Mouse (Mus musculus): ENCODE data around the gene Farsa. TPM values are rescaled to one million over a fixed set of nuclear protein-coding genes. Genes with fewer than 3 reads are reported as not detected.

Farsa gene
- polyA plus RNA-seq (2014; fragmentation: Nextera tagmentation; extraction: Ambion mirVana): 99.9 and 105 TPM in 2 replicates

DNA sequence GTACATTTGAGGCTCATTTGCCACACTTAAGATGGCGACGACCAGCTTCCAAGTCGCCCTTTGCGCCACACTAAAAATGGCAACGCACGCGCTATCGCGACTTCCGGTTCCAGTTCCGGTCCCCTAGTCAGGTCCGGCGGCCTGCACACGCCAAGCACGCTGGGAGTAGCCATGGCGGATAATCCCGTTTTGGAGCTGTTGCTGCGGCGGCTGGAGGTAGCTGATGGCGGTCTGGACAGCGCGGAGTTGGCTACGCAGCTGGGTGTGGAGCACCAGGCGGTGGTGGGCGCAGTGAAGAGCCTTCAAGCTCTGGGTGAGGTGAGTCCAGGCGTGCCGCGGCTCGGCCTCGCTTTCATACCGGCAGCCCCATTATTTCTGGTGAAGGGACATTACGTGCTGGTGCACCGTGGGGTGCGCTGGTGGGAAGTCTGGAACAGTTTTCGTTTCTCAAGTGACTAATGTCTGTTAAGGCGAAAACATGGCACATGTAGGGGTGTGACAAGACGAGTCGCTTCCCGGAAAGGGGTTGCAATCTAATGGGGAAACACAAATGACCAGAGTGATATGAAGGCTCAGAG lies at the start of gene Farsa:
Farsa (plus strand) TSS at position 126 of the 578 bp plus-strand sequence.
- WGBS: 0% methylated on average over 39 of the region's 39 CpGs
- peak; percentile 95 for DNase-seq (ENCODE audit: low spot score)
- H3K9ac ChIP-seq (ENCODE audit: low read length): peak within 1 kb of the TSS; percentile 86
- H3K9me3 ChIP-seq (ENCODE audit: control insufficient read depth, low read length): no peaks in the 10 kb centered on the region
- H3K4me3 ChIP-seq (ENCODE audit: low read depth, low read length): peak within 1 kb of the TSS; percentile 94
- H3K36me3 ChIP-seq (ENCODE audit: control insufficient read depth, insufficient read depth, low read length): peaks cover 18% of the 10 kb centered on the region; the same call in 1 of the 2 replicates
- peak within 1 kb of the TSS; percentile 88 for H3K4me2 ChIP-seq (ENCODE audit: low read depth, severe bottlenecking)
- peaks cover 9% of the 10 kb centered on the region for H3K4me1 ChIP-seq (ENCODE audit: control insufficient read depth, insufficient read depth, low read length)
- H3K27me3 ChIP-seq (ENCODE audit: control insufficient read depth, insufficient read depth, low read length): no peaks in the 10 kb centered on the region
- no peak within 1 kb of the TSS for H3K27ac ChIP-seq (replicated peaks; ENCODE audit: low read depth, low read length)
- ATAC-seq (ENCODE audit: insufficient number of reproducible peaks, low FRiP score, low TSS enrichment, low read depth): peak; percentile 82

- WGBS: 59% methylated on average over 12 of the region's 12 CpGs
- Histone ChIP-seq H3K36me3 (ENCODE audit: control insufficient read depth, insufficient read depth, low read length) (no peaks in the 10 kb centered on the region), H3K9ac (ENCODE audit: low read length) (no peak overlapping the region), H3K27ac (replicated peaks; ENCODE audit: low read depth, low read length) (no peak overlapping the region), H3K4me1 (ENCODE audit: control insufficient read depth, insufficient read depth, low read length) (peaks cover 3% of the 10 kb centered on the region; the same call in 1 of the 2 replicates), H3K4me3 (ENCODE audit: low read depth, low read length) (no peak overlapping the region), H3K9me3 (ENCODE audit: control insufficient read depth, low read length) (peaks cover 2% of the 10 kb centered on the region; the same call in 1 of the 2 replicates), H3K27me3 (ENCODE audit: control insufficient read depth, insufficient read depth, low read length) (peaks cover 37% of the 10 kb centered on the region), H3K4me2 (ENCODE audit: low read depth, severe bottlenecking) (no peak overlapping the region)
- no peak for DNase-seq (ENCODE audit: low spot score)
- ATAC-seq (ENCODE audit: insufficient number of reproducible peaks, low FRiP score, low TSS enrichment, low read depth): no peak
Measured at GRCm38 (mm10) chr8:84809109-84809940, 47.5 kb upstream of the Farsa start.

DNA sequence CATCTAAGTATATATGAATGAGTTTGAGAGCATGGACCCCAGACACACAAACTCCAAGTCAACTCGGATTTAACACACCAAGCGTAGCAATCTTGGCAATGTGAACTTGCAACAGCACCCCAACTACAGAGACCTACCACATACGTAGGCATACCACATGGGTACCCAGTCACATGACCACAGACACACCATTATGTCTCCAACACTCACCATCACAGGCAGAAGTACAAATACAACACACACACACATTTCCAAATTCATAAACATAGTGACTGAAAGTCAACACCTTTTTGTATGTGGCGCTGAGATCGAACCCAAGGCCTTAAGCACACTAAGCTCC lies 46.9 kb upstream of the Farsa start:
- Histone ChIP-seq H3K36me3 (ENCODE audit: control insufficient read depth, insufficient read depth, low read length) (no peaks in the 10 kb centered on the region), H3K4me3 (ENCODE audit: low read depth, low read length) (no peak overlapping the region), H3K4me1 (ENCODE audit: control insufficient read depth, insufficient read depth, low read length) (peaks cover 3% of the 10 kb centered on the region; the same call in 1 of the 2 replicates), H3K27ac (replicated peaks; ENCODE audit: low read depth, low read length) (no peak overlapping the region), H3K9ac (ENCODE audit: low read length) (no peak overlapping the region), H3K9me3 (ENCODE audit: control insufficient read depth, low read length) (peaks cover 2% of the 10 kb centered on the region; the same call in 1 of the 2 replicates), H3K27me3 (ENCODE audit: control insufficient read depth, insufficient read depth, low read length) (peaks cover 36% of the 10 kb centered on the region), H3K4me2 (ENCODE audit: low read depth, severe bottlenecking) (no peak overlapping the region)
- WGBS: 75% methylated on average over 5 of the region's 5 CpGs
- DNase-seq (ENCODE audit: low spot score) (no peak), ATAC-seq (ENCODE audit: insufficient number of reproducible peaks, low FRiP score, low TSS enrichment, low read depth) (no peak)

DNA sequence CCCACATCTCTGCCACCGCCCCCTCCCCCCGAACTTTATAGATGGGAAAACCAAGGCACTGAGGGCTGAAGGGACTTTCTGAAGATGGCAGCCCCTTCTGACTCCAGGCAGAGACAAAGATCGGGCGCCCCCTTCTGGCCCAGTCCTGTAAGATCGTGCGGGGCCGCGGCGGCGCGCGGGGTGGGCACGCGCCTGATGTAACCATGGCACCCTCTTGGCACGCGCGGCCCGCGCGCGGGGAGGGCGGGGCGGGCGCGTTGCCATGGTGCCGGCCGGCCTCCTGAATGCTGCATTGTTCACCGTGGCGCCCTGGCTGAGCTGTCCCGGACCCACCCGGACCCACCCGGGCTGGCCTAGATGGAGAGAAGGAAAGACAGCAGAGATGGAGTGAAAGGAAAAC lies 45.9 kb upstream of the Farsa start:
- no peaks in the 10 kb centered on the region for H3K36me3 ChIP-seq (ENCODE audit: control insufficient read depth, insufficient read depth, low read length)
- 0 out of 2 replicates have a peak overlapping the region, but pooled peaks have one; percentile 19 for H3K9ac ChIP-seq (ENCODE audit: low read length)
- H3K9me3 ChIP-seq (ENCODE audit: control insufficient read depth, low read length): peaks cover 2% of the 10 kb centered on the region; the same call in 1 of the 2 replicates
- peak overlapping the region; percentile 48 for H3K4me2 ChIP-seq (ENCODE audit: low read depth, severe bottlenecking)
- peak; percentile 97 for DNase-seq (ENCODE audit: low spot score)
- peak; percentile 75 for ATAC-seq (ENCODE audit: insufficient number of reproducible peaks, low FRiP score, low TSS enrichment, low read depth)
- no peak overlapping the region for H3K27ac ChIP-seq (replicated peaks; ENCODE audit: low read depth, low read length)
- H3K4me3 ChIP-seq (ENCODE audit: low read depth, low read length): peak overlapping the region; percentile 22
- peaks cover 3% of the 10 kb centered on the region; the same call in 1 of the 2 replicates for H3K4me1 ChIP-seq (ENCODE audit: control insufficient read depth, insufficient read depth, low read length)
- WGBS: under 1% methylated on average over 32 of the region's 32 CpGs
- peaks cover 31% of the 10 kb centered on the region for H3K27me3 ChIP-seq (ENCODE audit: control insufficient read depth, insufficient read depth, low read length)

DNA sequence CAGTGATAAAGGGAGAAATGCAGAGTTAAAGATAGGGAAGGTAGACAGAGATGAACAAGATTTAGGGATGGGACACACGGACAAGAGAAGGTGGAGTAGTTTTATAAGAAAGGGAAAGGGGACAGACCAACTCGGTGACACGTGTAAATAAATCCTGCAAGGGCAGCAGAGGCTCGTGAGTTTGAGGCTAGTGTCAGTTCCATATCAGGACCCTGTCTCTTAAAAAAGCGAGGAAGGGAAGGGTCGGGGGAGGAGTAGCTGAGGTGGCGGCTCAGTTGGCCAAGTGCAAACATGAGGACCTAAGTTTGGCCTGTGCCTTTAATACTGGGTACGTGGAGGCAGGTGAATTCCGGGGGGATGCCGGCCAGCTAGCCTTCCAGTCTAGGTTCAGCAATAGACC lies 45.5 kb upstream of the Farsa start:
- peaks cover 3% of the 10 kb centered on the region; the same call in 1 of the 2 replicates for H3K4me1 ChIP-seq (ENCODE audit: control insufficient read depth, insufficient read depth, low read length)

GRCm38 (mm10) chr8:84813059-84813458 lies 43.7 kb upstream of the Farsa start:
- Histone ChIP-seq H3K27me3 (ENCODE audit: control insufficient read depth, insufficient read depth, low read length) (peaks cover 27% of the 10 kb centered on the region), H3K9me3 (ENCODE audit: control insufficient read depth, low read length) (no peaks in the 10 kb centered on the region), H3K4me1 (ENCODE audit: control insufficient read depth, insufficient read depth, low read length) (peaks cover 3% of the 10 kb centered on the region; the same call in 1 of the 2 replicates), H3K27ac (replicated peaks; ENCODE audit: low read depth, low read length) (no peak overlapping the region), H3K9ac (ENCODE audit: low read length) (no peak overlapping the region), H3K4me3 (ENCODE audit: low read depth, low read length) (no peak overlapping the region), H3K36me3 (ENCODE audit: control insufficient read depth, insufficient read depth, low read length) (no peaks in the 10 kb centered on the region), H3K4me2 (ENCODE audit: low read depth, severe bottlenecking) (no peak overlapping the region)
- no peak for ATAC-seq (ENCODE audit: insufficient number of reproducible peaks, low FRiP score, low TSS enrichment, low read depth)
- WGBS: 2% methylated on average over 5 of the region's 5 CpGs
- peak; percentile 89 for DNase-seq (ENCODE audit: low spot score)

More for the DNA sequence above, 45.5 kb upstream of the Farsa start:
- Histone ChIP-seq H3K4me2 (ENCODE audit: low read depth, severe bottlenecking) (peak overlapping the region; percentile 48), H3K9me3 (ENCODE audit: control insufficient read depth, low read length) (no peaks in the 10 kb centered on the region; the same call in 1 of the 2 replicates), H3K27me3 (ENCODE audit: control insufficient read depth, insufficient read depth, low read length) (peaks cover 27% of the 10 kb centered on the region), H3K36me3 (ENCODE audit: control insufficient read depth, insufficient read depth, low read length) (no peaks in the 10 kb centered on the region), H3K4me3 (ENCODE audit: low read depth, low read length) (peak overlapping the region; percentile 22), H3K9ac (ENCODE audit: low read length) (0 out of 2 replicates have a peak overlapping the region, but pooled peaks have one; percentile 19), H3K27ac (replicated peaks; ENCODE audit: low read depth, low read length) (no peak overlapping the region)
- DNase-seq (ENCODE audit: low spot score) (no peak), ATAC-seq (ENCODE audit: insufficient number of reproducible peaks, low FRiP score, low TSS enrichment, low read depth) (no peak)
- 30% methylated on average over 10 of the region's 10 CpGs for WGBS

DNA sequence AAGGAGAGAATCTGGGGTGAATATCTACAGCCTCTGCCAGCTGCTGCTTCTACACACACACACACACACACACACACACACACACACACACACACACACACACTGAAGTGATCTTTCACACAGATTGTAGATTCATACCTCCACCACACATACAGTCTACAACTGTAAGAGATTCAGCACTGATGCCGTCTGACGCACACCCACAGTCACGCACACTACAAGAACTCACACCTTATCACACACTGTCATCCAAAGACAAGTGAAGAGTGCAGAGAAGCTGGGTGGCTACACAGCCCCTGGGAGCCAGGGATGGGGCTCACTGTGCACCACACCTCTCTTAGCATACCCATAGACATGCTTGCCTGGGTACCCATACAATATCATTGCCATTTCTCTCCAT lies 43.0 kb upstream of the Farsa start:
- no peak overlapping the region for H3K27ac ChIP-seq (replicated peaks; ENCODE audit: low read depth, low read length)

DNA sequence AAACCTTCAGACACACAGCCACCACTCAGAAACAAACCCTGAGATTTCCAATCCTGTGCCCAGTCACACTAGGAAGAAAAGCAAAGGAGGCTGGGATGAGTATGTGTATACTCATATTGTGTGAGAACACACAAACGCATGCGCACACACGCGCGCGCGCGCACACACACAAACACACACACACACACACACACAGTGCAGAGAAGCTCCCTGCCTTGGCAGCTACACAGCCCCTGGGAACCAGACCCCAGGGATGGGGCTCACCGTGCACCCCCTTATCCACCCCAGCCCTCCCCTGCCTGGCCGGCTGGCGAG lies 42.6 kb upstream of the Farsa start:
- Histone ChIP-seq H3K4me3 (ENCODE audit: low read depth, low read length) (no peak overlapping the region), H3K9ac (ENCODE audit: low read length) (no peak overlapping the region), H3K27ac (replicated peaks; ENCODE audit: low read depth, low read length) (no peak overlapping the region), H3K9me3 (ENCODE audit: control insufficient read depth, low read length) (no peaks in the 10 kb centered on the region), H3K27me3 (ENCODE audit: control insufficient read depth, insufficient read depth, low read length) (peaks cover 17% of the 10 kb centered on the region), H3K4me2 (ENCODE audit: low read depth, severe bottlenecking) (no peak overlapping the region), H3K36me3 (ENCODE audit: control insufficient read depth, insufficient read depth, low read length) (no peaks in the 10 kb centered on the region), H3K4me1 (ENCODE audit: control insufficient read depth, insufficient read depth, low read length) (peaks cover 3% of the 10 kb centered on the region; the same call in 1 of the 2 replicates)
- DNase-seq (ENCODE audit: low spot score): no peak
- no peak for ATAC-seq (ENCODE audit: insufficient number of reproducible peaks, low FRiP score, low TSS enrichment, low read depth)
- WGBS: 86% methylated on average over 11 of the region's 11 CpGs

More for the DNA sequence above, 43.0 kb upstream of the Farsa start:
- Histone ChIP-seq H3K36me3 (ENCODE audit: control insufficient read depth, insufficient read depth, low read length) (no peaks in the 10 kb centered on the region), H3K4me3 (ENCODE audit: low read depth, low read length) (no peak overlapping the region), H3K4me2 (ENCODE audit: low read depth, severe bottlenecking) (no peak overlapping the region), H3K4me1 (ENCODE audit: control insufficient read depth, insufficient read depth, low read length) (peaks cover 3% of the 10 kb centered on the region; the same call in 1 of the 2 replicates), H3K27me3 (ENCODE audit: control insufficient read depth, insufficient read depth, low read length) (peaks cover 20% of the 10 kb centered on the region), H3K9me3 (ENCODE audit: control insufficient read depth, low read length) (no peaks in the 10 kb centered on the region), H3K9ac (ENCODE audit: low read length) (no peak overlapping the region)
- no peak for DNase-seq (ENCODE audit: low spot score)
- WGBS: 95% methylated on average over 3 of the region's 3 CpGs
- no peak for ATAC-seq (ENCODE audit: insufficient number of reproducible peaks, low FRiP score, low TSS enrichment, low read depth)
